Mouse (Mus musculus): Measurements from ENCODE around the gene Lysmd4. TPM values are rescaled to one million over a fixed set of nuclear protein-coding genes. Genes with fewer than 3 reads are reported as not detected.

Lysmd4 gene
- polyA plus RNA-seq, 1 experiment, result 5.6 TPM

GRCm38 (mm10) chr7:67307078-67307477 lies 84.7 kb downstream of the Lysmd4 start:
- Histone ChIP-seq H3K4me1 (ENCODE audit: control insufficient read depth, insufficient read depth, low read length) (peaks cover 15% of the 10 kb centered on the region), H3K27ac (ENCODE audit: insufficient read depth, low read depth, low read length) (no peak overlapping the region), H3K4me3 (ENCODE audit: insufficient read depth, low read length) (no peak overlapping the region)
- TF ChIP-seq POLR2A (IDR thresholded peaks at IDR 0.05; ENCODE audit: borderline replicate concordance, low read depth, low read length), result no peak
- no peak for TF ChIP-seq CTCF (IDR thresholded peaks at IDR 0.05; ENCODE audit: low read depth, low read length)

- Histone ChIP-seq H3K4me1 (ENCODE audit: control insufficient read depth, insufficient read depth, low read length) (peaks cover 15% of the 10 kb centered on the region), H3K4me3 (ENCODE audit: insufficient read depth, low read length) (no peak overlapping the region), H3K27ac (ENCODE audit: insufficient read depth, low read depth, low read length) (no peak overlapping the region)
- TF ChIP-seq CTCF (IDR thresholded peaks at IDR 0.05; ENCODE audit: low read depth, low read length) (no peak), POLR2A (IDR thresholded peaks at IDR 0.05; ENCODE audit: borderline replicate concordance, low read depth, low read length) (no peak)
These were observed 85.8 kb downstream of the Lysmd4 start for GRCm38 (mm10) chr7:67308102-67308501.

GRCm38 (mm10) chr7:67310151-67310550 lies 87.8 kb downstream of the Lysmd4 start:
- TF ChIP-seq POLR2A (IDR thresholded peaks at IDR 0.05; ENCODE audit: borderline replicate concordance, low read depth, low read length) (no peak), CTCF (IDR thresholded peaks at IDR 0.05; ENCODE audit: low read depth, low read length) (no peak)
- H3K27ac ChIP-seq (ENCODE audit: insufficient read depth, low read depth, low read length), result no peak overlapping the region
- H3K4me3 ChIP-seq (ENCODE audit: insufficient read depth, low read length), result no peak overlapping the region
- H3K4me1 ChIP-seq (ENCODE audit: control insufficient read depth, insufficient read depth, low read length), result peaks cover 14% of the 10 kb centered on the region

DNA sequence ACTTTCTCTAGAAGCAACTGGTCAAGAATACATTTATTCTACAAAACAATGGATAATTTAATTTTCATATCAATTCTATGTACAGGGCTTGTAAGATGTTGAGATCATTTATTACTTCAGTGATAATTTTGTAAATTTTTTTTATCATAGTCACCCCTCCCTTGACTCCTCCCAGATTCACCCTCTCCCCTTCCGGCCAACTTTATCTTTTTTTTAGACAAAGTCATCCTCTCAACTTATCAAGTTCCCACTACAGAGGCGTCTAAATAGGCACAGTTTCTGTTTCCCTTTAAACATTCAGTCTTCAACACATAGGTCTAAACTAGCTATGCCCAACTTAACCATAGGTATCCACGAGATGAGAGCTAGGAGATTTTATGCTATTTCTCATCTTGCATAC lies 90.9 kb downstream of the Lysmd4 start:
- TF ChIP-seq CTCF (IDR thresholded peaks at IDR 0.05; ENCODE audit: low read depth, low read length) (no peak), POLR2A (IDR thresholded peaks at IDR 0.05; ENCODE audit: borderline replicate concordance, low read depth, low read length) (no peak)
- Histone ChIP-seq H3K4me1 (ENCODE audit: control insufficient read depth, insufficient read depth, low read length) (peaks cover 7% of the 10 kb centered on the region; the same call in 1 of the 2 replicates), H3K27ac (ENCODE audit: insufficient read depth, low read depth, low read length) (no peak overlapping the region), H3K4me3 (ENCODE audit: insufficient read depth, low read length) (no peak overlapping the region)

- peaks cover 9% of the 10 kb centered on the region for H3K4me1 ChIP-seq (ENCODE audit: control insufficient read depth, insufficient read depth, low read length)
- no peak overlapping the region for H3K27ac ChIP-seq (ENCODE audit: insufficient read depth, low read depth, low read length)
- no peak for TF ChIP-seq POLR2A (IDR thresholded peaks at IDR 0.05; ENCODE audit: borderline replicate concordance, low read depth, low read length)
- no peak for TF ChIP-seq CTCF (IDR thresholded peaks at IDR 0.05; ENCODE audit: low read depth, low read length)
- H3K4me3 ChIP-seq (ENCODE audit: insufficient read depth, low read length), result no peak overlapping the region
These were observed 96.4 kb downstream of the Lysmd4 start for GRCm38 (mm10) chr7:67318697-67319096.

- H3K4me3 ChIP-seq (ENCODE audit: insufficient read depth, low read length), result no peak overlapping the region
- no peak overlapping the region for H3K27ac ChIP-seq (ENCODE audit: insufficient read depth, low read depth, low read length)
- no peak for TF ChIP-seq POLR2A (IDR thresholded peaks at IDR 0.05; ENCODE audit: borderline replicate concordance, low read depth, low read length)
- no peak for TF ChIP-seq CTCF (IDR thresholded peaks at IDR 0.05; ENCODE audit: low read depth, low read length)
- H3K4me1 ChIP-seq (ENCODE audit: control insufficient read depth, insufficient read depth, low read length), result peaks cover 8% of the 10 kb centered on the region
These were observed 98.0 kb downstream of the Lysmd4 start for GRCm38 (mm10) chr7:67320359-67320758.

GRCm38 (mm10) chr7:67342067-67342625 lies 119.8 kb downstream of the Lysmd4 start:
- TF ChIP-seq CTCF (IDR thresholded peaks at IDR 0.05; ENCODE audit: low read depth, low read length) (no peak), POLR2A (IDR thresholded peaks at IDR 0.05; ENCODE audit: borderline replicate concordance, low read depth, low read length) (no peak)
- H3K4me1 ChIP-seq (ENCODE audit: control insufficient read depth, insufficient read depth, low read length), result peaks cover 20% of the 10 kb centered on the region
- no peak overlapping the region for H3K27ac ChIP-seq (ENCODE audit: insufficient read depth, low read depth, low read length)
- H3K4me3 ChIP-seq (ENCODE audit: insufficient read depth, low read length), result no peak overlapping the region

GRCm38 (mm10) chr7:67344443-67344842 lies 122.1 kb downstream of the Lysmd4 start:
- H3K27ac ChIP-seq (ENCODE audit: insufficient read depth, low read depth, low read length), result no peak overlapping the region

DNA sequence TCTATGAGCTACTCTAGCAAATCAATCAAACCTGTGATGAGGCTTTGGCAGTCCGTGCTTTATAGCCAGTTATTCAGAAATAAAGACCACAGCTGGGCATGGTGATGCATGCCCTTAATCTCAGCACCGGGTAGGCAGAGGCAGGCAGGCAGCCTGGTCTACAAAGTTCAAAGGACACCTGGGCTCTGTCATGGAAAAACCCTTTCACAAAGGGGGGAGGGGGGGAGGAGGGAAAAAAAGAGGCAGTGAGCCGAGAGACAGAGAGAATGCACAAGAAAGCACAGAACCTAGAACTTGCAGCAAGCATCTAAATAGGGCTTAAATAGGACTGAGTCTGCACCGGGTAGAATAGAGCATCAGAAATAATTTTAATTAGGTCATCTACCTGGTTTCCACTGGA lies 130.6 kb downstream of the Lysmd4 start:
- peaks cover 5% of the 10 kb centered on the region for H3K4me1 ChIP-seq (ENCODE audit: control insufficient read depth, insufficient read depth, low read length)
- H3K27ac ChIP-seq (ENCODE audit: insufficient read depth, low read depth, low read length), result no peak overlapping the region
- TF ChIP-seq CTCF (IDR thresholded peaks at IDR 0.05; ENCODE audit: low read depth, low read length) (no peak), POLR2A (IDR thresholded peaks at IDR 0.05; ENCODE audit: borderline replicate concordance, low read depth, low read length) (no peak)
- no peak overlapping the region for H3K4me3 ChIP-seq (ENCODE audit: insufficient read depth, low read length)

More at GRCm38 (mm10) chr7:67344443-67344842, 122.1 kb downstream of the Lysmd4 start:
- Histone ChIP-seq H3K4me1 (ENCODE audit: control insufficient read depth, insufficient read depth, low read length) (peaks cover 20% of the 10 kb centered on the region), H3K4me3 (ENCODE audit: insufficient read depth, low read length) (no peak overlapping the region)
- TF ChIP-seq CTCF (IDR thresholded peaks at IDR 0.05; ENCODE audit: low read depth, low read length), result no peak

- peaks cover 5% of the 10 kb centered on the region for H3K4me1 ChIP-seq (ENCODE audit: control insufficient read depth, insufficient read depth, low read length)
- no peak overlapping the region for H3K27ac ChIP-seq (ENCODE audit: insufficient read depth, low read depth, low read length)
- H3K4me3 ChIP-seq (ENCODE audit: insufficient read depth, low read length), result no peak overlapping the region
- TF ChIP-seq CTCF (IDR thresholded peaks at IDR 0.05; ENCODE audit: low read depth, low read length) (no peak), POLR2A (IDR thresholded peaks at IDR 0.05; ENCODE audit: borderline replicate concordance, low read depth, low read length) (no peak)
These were observed 131.3 kb downstream of the Lysmd4 start for GRCm38 (mm10) chr7:67353667-67354066.

DNA sequence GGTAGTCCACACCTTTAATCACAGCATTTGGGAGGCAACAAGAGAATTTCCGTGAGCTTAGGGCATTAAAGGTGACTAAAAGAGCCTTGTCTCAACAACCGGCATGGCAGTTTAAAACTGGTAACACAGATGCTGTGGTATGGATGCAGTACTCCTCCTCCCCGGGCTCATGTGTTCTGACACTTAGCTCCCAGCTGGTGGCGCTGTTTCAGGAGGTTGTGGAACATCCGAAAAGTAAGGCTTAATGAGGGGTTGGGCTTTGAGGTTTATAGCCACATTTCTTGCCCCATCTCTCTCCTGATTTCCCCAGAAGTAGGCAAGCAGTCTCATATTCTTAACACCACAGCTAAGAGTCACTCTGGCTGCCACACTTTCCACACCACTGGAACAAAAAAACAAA lies 133.5 kb downstream of the Lysmd4 start:
- Histone ChIP-seq H3K4me1 (ENCODE audit: control insufficient read depth, insufficient read depth, low read length) (peaks cover 14% of the 10 kb centered on the region), H3K4me3 (ENCODE audit: insufficient read depth, low read length) (no peak overlapping the region), H3K27ac (ENCODE audit: insufficient read depth, low read depth, low read length) (no peak overlapping the region)
- TF ChIP-seq POLR2A (IDR thresholded peaks at IDR 0.05; ENCODE audit: borderline replicate concordance, low read depth, low read length), result no peak
- TF ChIP-seq CTCF (IDR thresholded peaks at IDR 0.05; ENCODE audit: low read depth, low read length), result no peak

Other genes starting within 250 kb of the Lysmd4 start
- gene Mef2a, start 150.3 kb downstream of the Lysmd4 start, polyA plus RNA-seq (2012; ENCODE audit: insufficient read depth, insufficient read length, missing spikeins), result 113 and 133 TPM in 2 replicates

Measured in bone marrow macrophage, adult 2 months (primary cell).